Mouse (Mus musculus): ENCODE data around the gene Nemp1. TPM values are rescaled to one million over a fixed set of nuclear protein-coding genes. Genes with fewer than 3 reads are reported as not detected.
"Not testable (repeated sequence)": the region's sequence is repeated elsewhere in the genome, so short reads cannot be mapped to it uniquely, and the experiment has no call there.

Gene Nemp1
- polyA plus RNA-seq, 1 experiment from 2014 or later, result 5.8 TPM

DNA sequence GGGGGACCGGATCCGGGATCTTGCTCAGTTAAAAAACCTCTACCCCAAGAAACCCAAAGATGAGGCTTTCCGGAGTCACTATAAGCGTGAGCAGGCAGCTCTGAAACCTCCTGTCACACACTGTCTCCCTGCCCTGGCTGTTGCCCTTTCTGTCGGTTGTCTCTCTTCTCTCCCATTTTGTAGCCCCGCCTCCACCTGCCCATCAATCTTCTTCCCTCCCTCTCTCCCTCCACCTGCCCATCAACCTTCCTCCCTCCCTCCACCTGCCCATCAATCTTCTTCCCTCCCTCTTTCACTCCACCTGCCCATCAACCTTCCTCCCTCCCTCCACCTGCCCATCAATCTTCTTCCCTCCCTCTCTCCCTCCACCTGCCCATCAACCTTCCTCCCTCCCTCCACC, 9.1 kb upstream of the Nemp1 start:
- Histone ChIP-seq H3K27me3 (0 out of 2 replicates have a peak, but pooled peaks cover 11% of the 10 kb centered on the region), H3K4me1 (peaks cover 13% of the 10 kb centered on the region)
- 43% methylated on average over 6 of the region's 6 CpGs for WGBS
- not testable (repeated sequence) for H3K9me3 ChIP-seq; H3K4me2 ChIP-seq (replicated peaks); H3K4me3 ChIP-seq; H3K9ac ChIP-seq (replicated peaks); H3K27ac ChIP-seq (replicated peaks); ATAC-seq (replicated peaks); H3K36me3 ChIP-seq

DNA sequence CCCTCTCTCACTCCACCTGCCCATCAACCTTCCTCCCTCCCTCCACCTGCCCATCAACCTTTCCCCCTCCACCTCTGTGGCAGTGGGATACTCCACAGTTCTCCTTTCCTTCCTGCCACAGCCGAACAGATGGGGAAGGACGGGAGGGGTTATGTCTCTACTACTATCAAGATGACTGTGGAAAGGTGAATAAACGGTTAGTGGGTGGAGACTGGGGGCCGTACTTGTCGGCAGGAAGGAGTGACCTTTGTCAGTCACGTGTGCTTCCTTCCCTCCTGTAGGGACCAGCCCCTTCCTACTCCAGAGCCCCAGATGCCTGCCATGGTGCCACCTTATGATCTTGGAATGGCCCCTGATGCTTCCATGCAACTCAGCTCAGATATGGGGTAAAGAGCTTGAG, 8.6 kb upstream of the Nemp1 start:
- peaks cover 18% of the 10 kb centered on the region for H3K4me1 ChIP-seq
- H3K4me2 ChIP-seq (replicated peaks), result no peak overlapping the region
- no peak overlapping the region for H3K4me3 ChIP-seq
- H3K36me3 ChIP-seq, result no peaks in the 10 kb centered on the region
- 12% methylated on average over 6 of the region's 6 CpGs for WGBS
- peaks cover 15% of the 10 kb centered on the region for H3K27me3 ChIP-seq
- no peak overlapping the region for H3K9ac ChIP-seq (replicated peaks)
- no peaks in the 10 kb centered on the region for H3K9me3 ChIP-seq
- ATAC-seq (replicated peaks), result no peak
- no peak overlapping the region for H3K27ac ChIP-seq (replicated peaks)

DNA sequence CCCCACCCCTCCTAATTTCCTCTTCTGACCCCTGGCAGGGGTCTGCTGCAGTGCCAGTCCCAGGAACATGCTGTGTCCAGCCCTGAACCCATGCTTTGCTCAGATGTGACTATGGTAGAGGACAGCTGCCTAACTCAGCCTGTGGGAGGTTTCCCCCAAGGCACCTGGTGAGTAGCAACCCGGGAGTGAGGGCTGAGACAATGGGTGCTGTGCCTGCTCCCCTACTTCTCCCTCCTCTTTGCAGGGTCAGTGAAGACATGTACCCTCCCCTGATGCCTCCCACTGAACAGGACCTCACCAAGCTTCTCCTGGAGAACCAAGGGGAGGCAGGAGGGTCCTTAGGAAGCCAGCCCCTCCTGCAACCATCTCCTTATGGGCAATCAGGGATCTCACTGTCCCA, 7.2 kb upstream of the Nemp1 start:
- Histone ChIP-seq H3K36me3 (no peaks in the 10 kb centered on the region), H3K4me3 (no peak overlapping the region), H3K4me1 (peaks cover 18% of the 10 kb centered on the region), H3K27ac (replicated peaks) (no peak overlapping the region), H3K9ac (replicated peaks) (no peak overlapping the region), H3K9me3 (no peaks in the 10 kb centered on the region), H3K4me2 (replicated peaks) (no peak overlapping the region), H3K27me3 (peaks cover 30% of the 10 kb centered on the region)
- no peak for ATAC-seq (replicated peaks)
- WGBS, result 50% methylated on average over 1 of the region's 1 CpGs

DNA sequence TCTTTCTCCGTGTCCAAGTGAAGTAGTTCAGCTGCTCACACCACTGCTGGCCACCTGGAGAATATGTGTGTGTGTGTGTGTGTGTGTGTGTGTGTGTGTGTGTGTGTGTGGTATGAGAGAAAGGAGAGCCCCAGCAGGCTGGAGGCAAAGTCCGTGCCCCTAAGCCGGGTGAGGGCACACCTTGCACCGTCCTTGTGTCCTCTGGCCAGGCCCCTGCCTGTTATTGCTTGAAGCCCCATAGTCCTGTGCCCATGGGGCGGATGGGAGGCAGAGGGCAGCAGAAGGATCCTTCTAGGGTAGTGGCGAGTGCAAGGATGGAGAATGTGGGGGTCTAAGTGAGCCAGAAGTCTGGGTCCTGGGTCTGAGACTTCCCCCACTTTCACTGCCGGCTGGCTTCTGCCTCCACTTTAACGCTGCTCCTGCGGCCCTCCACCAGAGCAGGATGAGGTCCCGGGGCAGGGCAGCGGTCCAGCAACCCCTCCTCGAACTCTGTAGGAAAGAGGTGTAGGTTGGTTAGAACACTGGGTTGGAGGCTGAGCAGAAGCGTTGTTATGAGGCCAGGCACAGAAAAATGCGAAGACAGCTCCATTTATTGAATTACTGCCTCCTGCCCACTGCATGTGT, 5.3 kb upstream of the Nemp1 start:
- Histone ChIP-seq H3K4me1 (peaks cover 34% of the 10 kb centered on the region), H3K4me3 (no peak overlapping the region), H3K4me2 (replicated peaks) (peak overlapping the region; percentile 31; the same call in 1 of the 2 replicates), H3K27ac (replicated peaks) (no peak overlapping the region), H3K36me3 (no peaks in the 10 kb centered on the region), H3K9me3 (no peaks in the 10 kb centered on the region), H3K9ac (replicated peaks) (0 out of 2 replicates have a peak overlapping the region, but pooled peaks have one; percentile 19), H3K27me3 (peaks cover 48% of the 10 kb centered on the region)
- 25% methylated on average over 14 of the region's 14 CpGs for WGBS
- ATAC-seq (replicated peaks), result no peak

DNA sequence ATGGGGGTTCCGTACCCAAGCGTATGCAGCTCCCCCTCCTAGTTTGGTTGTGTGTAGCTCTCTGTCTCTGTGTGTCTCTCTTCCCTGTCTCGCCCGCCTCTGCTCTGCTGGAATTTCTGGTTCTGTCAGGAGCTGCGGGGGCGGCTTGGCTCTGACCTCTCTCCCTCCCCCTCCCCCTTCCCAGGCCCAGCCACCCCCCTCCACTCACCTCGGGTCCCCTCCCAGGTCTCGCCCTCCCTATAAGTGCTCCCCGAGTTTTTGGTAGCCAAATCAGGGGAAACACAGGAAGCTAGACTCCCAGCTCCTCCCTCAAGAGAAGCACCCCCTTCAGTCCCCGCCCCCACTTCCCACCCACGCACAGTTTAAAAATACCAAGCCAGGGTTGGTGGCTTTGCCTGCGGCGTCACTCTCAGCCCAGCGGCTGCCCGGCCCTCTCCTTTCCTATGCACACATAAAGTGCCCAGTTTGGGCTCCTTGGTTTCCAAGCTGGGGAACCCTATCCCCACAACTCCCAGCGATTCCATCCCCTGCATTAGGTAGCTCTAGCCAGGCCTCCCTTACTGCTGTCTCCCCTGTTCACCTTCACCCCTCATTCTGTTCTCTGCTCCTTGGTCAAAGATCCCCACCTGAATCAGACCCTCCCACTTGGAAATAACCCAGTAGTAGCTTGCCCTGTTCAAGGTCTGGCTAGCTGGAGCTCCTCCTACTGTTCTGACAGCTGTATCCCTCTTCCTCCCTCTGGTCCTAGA, 4.6 kb upstream of the Nemp1 start:
- no peak for ATAC-seq (replicated peaks)
- peaks cover 53% of the 10 kb centered on the region for H3K27me3 ChIP-seq
- peak overlapping the region; percentile 31 for H3K4me2 ChIP-seq (replicated peaks)
- WGBS, result 14% methylated on average over 16 of the region's 16 CpGs
- no peaks in the 10 kb centered on the region for H3K9me3 ChIP-seq
- no peak overlapping the region for H3K27ac ChIP-seq (replicated peaks)
- peak overlapping the region; percentile 9; the same call in 1 of the 2 replicates for H3K4me3 ChIP-seq
- no peak overlapping the region for H3K9ac ChIP-seq (replicated peaks)
- no peaks in the 10 kb centered on the region for H3K36me3 ChIP-seq
- peaks cover 41% of the 10 kb centered on the region for H3K4me1 ChIP-seq

DNA sequence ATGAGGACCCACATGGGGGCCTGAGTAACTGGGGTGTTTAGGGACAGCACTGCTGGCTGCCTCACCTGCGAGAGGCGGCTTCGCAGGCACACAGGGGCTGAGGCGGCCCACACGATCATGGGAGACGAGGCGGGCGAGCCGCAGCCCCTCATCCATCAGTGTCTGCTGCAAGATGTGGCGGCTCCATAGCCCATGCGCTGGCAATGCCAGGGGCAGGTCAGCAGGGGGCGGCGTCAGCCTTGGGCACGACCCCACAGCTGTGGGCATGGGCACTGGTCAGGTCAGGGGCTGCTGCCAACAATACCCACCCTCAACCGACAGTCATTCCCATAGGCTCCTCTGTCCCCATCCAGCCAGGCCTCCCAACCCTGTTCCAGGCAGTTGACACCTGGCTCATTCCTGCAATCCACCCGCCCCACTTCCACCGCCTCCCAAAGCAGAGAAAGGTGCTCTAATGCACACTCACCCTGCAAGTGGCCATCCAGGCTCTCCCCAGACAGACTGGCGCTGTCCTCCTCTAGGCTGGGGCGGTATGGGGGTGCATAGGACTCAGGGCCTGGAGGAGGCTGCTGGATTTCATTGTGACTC, 3.9 kb upstream of the Nemp1 start:
- no peak overlapping the region for H3K4me3 ChIP-seq
- no peak overlapping the region for H3K27ac ChIP-seq (replicated peaks)
- H3K9ac ChIP-seq (replicated peaks), result no peak overlapping the region
- no peaks in the 10 kb centered on the region for H3K9me3 ChIP-seq
- peaks cover 56% of the 10 kb centered on the region for H3K27me3 ChIP-seq
- WGBS, result 21% methylated on average over 19 of the region's 19 CpGs
- H3K36me3 ChIP-seq, result no peaks in the 10 kb centered on the region
- ATAC-seq (replicated peaks), result no peak
- peak overlapping the region; percentile 31; the same call in 1 of the 2 replicates for H3K4me2 ChIP-seq (replicated peaks)
- peaks cover 47% of the 10 kb centered on the region for H3K4me1 ChIP-seq

DNA sequence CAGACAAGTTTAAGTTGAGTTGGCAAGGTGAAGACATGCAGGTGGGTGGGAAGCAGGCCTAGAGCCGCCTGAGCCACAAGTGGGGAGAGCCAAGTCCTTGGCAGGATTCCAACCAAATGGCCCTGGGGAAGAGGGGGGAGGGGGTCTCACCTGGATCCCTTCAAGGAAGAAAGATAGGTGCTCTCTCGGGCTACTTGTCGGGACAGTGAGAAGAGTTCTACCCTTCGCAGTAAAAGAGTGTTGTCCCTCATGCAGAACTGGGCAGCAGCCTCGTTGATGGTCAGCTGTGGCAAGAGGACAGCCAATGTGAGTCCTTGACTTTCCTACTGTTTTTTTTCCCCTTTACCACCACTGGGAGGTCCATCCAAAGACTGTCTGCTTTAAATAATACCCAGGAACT, 3.1 kb upstream of the Nemp1 start:
- ATAC-seq (replicated peaks), result no peak
- peaks cover 56% of the 10 kb centered on the region for H3K27me3 ChIP-seq
- H3K9me3 ChIP-seq, result no peaks in the 10 kb centered on the region
- H3K4me3 ChIP-seq, result no peak overlapping the region
- H3K9ac ChIP-seq (replicated peaks), result no peak overlapping the region
- H3K36me3 ChIP-seq, result no peaks in the 10 kb centered on the region
- 28% methylated on average over 5 of the region's 5 CpGs for WGBS
- peaks cover 55% of the 10 kb centered on the region for H3K4me1 ChIP-seq
- no peak overlapping the region for H3K4me2 ChIP-seq (replicated peaks)
- H3K27ac ChIP-seq (replicated peaks), result no peak overlapping the region

DNA sequence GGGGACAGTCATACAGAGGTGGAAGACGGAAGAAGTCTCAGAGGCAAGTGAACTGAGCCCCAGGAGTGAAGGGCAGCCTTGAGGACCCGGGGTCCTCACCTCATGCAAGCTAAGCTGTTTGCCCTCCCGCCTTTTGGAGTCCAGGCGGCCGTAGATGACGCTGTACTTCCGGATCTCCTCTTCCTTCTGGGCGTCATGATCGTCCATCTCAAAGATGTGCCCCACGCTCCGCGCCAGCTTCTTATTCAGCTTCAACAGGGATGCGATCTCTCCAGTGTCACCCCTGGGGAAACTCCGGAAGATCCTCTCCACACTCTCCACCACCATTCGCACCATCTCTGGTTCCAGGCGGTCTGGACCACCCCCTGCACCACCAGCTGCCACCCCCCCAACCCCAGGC, 2.5 kb upstream of the Nemp1 start:
- no peaks in the 10 kb centered on the region for H3K36me3 ChIP-seq
- peaks cover 61% of the 10 kb centered on the region for H3K4me1 ChIP-seq
- no peak overlapping the region for H3K4me2 ChIP-seq (replicated peaks)
- no peak overlapping the region for H3K9ac ChIP-seq (replicated peaks)
- H3K27me3 ChIP-seq, result peaks cover 56% of the 10 kb centered on the region
- no peak for ATAC-seq (replicated peaks)
- no peaks in the 10 kb centered on the region for H3K9me3 ChIP-seq
- no peak overlapping the region for H3K4me3 ChIP-seq
- WGBS, result 24% methylated on average over 16 of the region's 16 CpGs
- H3K27ac ChIP-seq (replicated peaks), result no peak overlapping the region

DNA sequence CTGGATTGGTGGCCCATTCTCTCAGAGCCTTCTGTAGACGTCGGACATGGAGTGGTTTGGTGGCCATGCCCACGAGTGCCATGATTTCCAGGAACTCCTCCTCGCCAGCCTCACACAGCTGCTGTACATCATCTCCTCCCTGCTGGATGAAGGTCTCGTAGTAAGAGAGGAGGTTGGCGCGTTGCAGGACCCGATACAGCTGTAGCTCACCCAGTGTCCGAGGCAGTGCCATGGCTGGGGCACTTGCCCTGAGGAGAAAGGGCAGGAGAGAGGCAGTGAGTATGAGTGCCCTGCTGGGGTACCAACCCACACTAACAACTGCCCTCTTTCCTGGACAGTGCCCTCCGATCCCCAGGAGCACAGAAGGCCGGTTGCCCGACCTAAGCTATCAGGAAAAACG, 1.8 kb upstream of the Nemp1 start:
- Histone ChIP-seq H3K4me1 (peaks cover 63% of the 10 kb centered on the region), H3K36me3 (no peaks in the 10 kb centered on the region), H3K4me3 (0 out of 2 replicates have a peak overlapping the region, but pooled peaks have one; percentile 64), H3K9ac (replicated peaks) (no peak overlapping the region), H3K4me2 (replicated peaks) (peak overlapping the region; percentile 3; the same call in 1 of the 2 replicates), H3K9me3 (no peaks in the 10 kb centered on the region), H3K27ac (replicated peaks) (no peak overlapping the region), H3K27me3 (peaks cover 56% of the 10 kb centered on the region)
- 21% methylated on average over 13 of the region's 13 CpGs for WGBS
- no peak for ATAC-seq (replicated peaks)

DNA sequence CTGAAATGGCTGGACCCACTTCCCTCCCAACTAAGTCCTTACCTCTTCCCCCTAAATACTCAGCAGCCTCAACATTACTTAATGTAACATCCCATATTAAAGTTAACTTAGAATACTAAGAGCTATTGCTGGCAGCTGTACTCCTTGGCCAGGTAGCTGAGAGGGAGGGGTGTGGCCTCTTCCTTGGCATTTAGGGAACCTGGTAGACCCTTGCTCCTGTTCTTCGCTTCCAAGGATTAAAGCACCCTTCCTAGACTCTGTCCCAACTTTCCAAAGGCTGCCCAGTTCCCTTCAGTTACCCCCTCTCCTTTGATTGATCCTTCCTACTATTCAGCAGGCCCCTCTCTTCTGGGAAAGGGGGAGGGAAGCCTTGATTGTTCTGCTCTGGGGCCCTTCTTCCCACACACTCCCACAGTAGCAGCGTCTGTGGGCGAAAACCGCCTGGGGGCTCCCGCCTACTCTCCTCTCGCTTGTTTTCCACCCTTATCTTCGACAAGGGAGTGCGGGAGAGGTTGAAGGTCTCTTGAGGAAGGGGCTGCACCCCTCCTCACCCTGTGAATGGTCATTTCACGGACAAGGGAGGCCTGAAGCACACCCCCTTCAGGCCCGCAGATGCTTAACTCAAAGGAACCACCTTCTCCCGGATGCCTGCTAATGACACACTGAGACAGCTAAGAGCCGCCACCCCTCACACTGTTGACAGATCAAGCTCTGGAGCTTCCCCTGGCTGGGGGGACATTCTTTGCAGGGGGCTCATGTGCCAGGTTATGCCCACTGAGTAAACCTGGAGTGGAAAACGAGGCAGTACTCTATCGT, 1.1 kb upstream of the Nemp1 start:
- no peak overlapping the region for H3K27ac ChIP-seq (replicated peaks)
- H3K4me1 ChIP-seq, result peaks cover 63% of the 10 kb centered on the region
- peak overlapping the region; percentile 64 for H3K4me3 ChIP-seq
- no peaks in the 10 kb centered on the region for H3K36me3 ChIP-seq
- H3K9ac ChIP-seq (replicated peaks), result peak overlapping the region; percentile 63
- H3K9me3 ChIP-seq, result no peaks in the 10 kb centered on the region
- 4% methylated on average over 14 of the region's 14 CpGs for WGBS
- no peak for ATAC-seq (replicated peaks)
- peak overlapping the region; percentile 88 for H3K4me2 ChIP-seq (replicated peaks)
- H3K27me3 ChIP-seq, result peaks cover 56% of the 10 kb centered on the region

DNA sequence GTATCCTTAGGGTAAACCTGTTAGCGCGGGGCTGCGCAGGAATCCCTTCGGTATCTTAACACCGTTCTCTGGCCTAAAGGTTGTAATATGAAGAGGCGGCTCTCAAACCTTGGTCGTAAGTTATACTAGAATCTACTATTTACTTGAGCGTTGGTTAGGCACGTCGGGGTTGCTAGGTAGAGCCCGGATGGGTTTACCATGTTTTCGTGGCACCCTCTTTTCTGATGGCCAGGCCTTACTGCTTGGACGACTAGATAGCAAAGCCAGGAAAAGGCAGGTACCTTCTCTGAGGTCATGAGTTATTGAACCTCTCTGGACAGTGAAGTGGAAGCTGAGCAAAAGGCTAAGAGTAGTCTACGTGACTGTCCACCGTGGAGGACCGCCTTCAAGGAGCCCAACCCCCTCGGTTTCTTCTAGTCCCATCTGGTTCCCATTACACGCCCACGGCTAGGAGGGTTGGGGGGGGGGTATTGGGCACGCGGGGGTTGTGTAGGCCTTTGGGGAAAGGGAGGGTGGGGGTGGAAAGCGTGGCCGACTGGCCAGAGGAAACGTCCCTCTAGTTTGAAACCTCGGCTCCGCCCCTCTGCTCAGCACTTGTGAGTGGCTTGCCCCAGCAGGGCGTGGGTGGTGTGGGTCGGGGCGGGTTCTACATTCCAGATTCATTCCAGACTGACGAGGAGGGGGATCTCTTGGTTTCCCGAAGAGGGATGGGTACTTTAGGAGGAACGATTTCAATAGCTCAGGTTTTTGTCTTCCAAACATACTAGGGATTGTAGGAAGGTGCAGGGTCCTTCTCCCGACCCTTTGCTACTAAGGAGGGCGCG, 780 bp downstream of the Nemp1 start:
- 3% methylated on average over 35 of the region's 35 CpGs for WGBS
- Histone ChIP-seq H3K9me3 (no peaks in the 10 kb centered on the region), H3K27me3 (peaks cover 46% of the 10 kb centered on the region), H3K27ac (replicated peaks) (peak overlapping the region; percentile 76), H3K36me3 (no peaks in the 10 kb centered on the region), H3K4me1 (peaks cover 51% of the 10 kb centered on the region), H3K4me2 (replicated peaks) (peak overlapping the region; percentile 88), H3K9ac (replicated peaks) (peak overlapping the region; percentile 63), H3K4me3 (peak overlapping the region; percentile 64)
- peak; percentile 13; the same call in 1 of the 2 replicates for ATAC-seq (replicated peaks)

Data from forebrain, embryonic 15.5 days (tissue).